Mouse (Mus musculus) spleen, adult 2 months (tissue): ENCODE data around the gene Cdh4.

Experiments
- CTCF ChIP-seq: fragments of 200-500 bp; IDR thresholded peaks from 2 replicates; pipeline ENCODE4 v1.5.1; 2011; ENCODE audit warnings: mild to moderate bottlenecking, inconsistent platforms; ENCODE audit not compliant: insufficient read depth, insufficient read length, insufficient replicate concordance; ENCODE audit errors: extremely low read depth
- POLR2A ChIP-seq: fragments of 200-500 bp; IDR thresholded peaks from 2 replicates; pipeline ENCODE4 v1.6.1; 2011; ENCODE audit warnings: low read depth, low read length, inconsistent platforms

GRCm38 (mm10) chr2:179720366-179720765 is 278.1 kb downstream of the Cdh4 start:
- TF ChIP-seq CTCF (no peak), POLR2A (no peak)
